Mouse (Mus musculus) embryonic facial prominence, embryonic 15.5 days (tissue): ENCODE data around the gene Rpia. TPM values are rescaled to one million over a fixed set of nuclear protein-coding genes. Genes with fewer than 3 reads are reported as not detected.
A peak's percentile ranks its signal among the peaks of the same experiment; 100 is the strongest.

Experiments
- ATAC-seq: fragments of 200-750 bp; cut with Nextera tagmentation; 2 replicates; pipeline ENCODE4 v1.8.0; 2017; ENCODE audit warnings: low read depth, moderate TSS enrichment; ENCODE audit not compliant: insufficient number of reproducible peaks, low FRiP score, low TSS enrichment
- H3K27ac ChIP-seq: fragments of 300-500 bp; sonication (generic); replicated peaks from 2 replicates; pipeline ENCODE4 v1.5.1; 2015; ENCODE audit warnings: mild to moderate bottlenecking, inconsistent platforms
- H3K27me3 ChIP-seq: fragments of 300-500 bp; sonication (generic); 2 replicates; pipeline ENCODE4 v1.6.1; 2015; ENCODE audit warnings: inconsistent platforms
- H3K36me3 ChIP-seq: fragments of 300-500 bp; sonication (generic); 2 replicates; pipeline ENCODE4 v1.6.1; 2015; ENCODE audit warnings: mild to moderate bottlenecking, inconsistent platforms
- H3K4me1 ChIP-seq: fragments of 300-500 bp; sonication (generic); 2 replicates; pipeline ENCODE4 v1.6.1; 2015; ENCODE audit warnings: inconsistent platforms
- H3K4me2 ChIP-seq: fragments of 300-500 bp; sonication (generic); replicated peaks from 2 replicates; pipeline ENCODE4 v1.6.1; 2015; ENCODE audit warnings: mild to moderate bottlenecking, inconsistent platforms
- H3K4me3 ChIP-seq: fragments of 300-500 bp; sonication (generic); replicated peaks from 2 replicates; pipeline ENCODE4 v1.5.1; 2015; ENCODE audit warnings: mild to moderate bottlenecking, inconsistent platforms
- H3K9ac ChIP-seq: fragments of 300-500 bp; sonication (generic); 2 replicates; pipeline ENCODE4 v1.6.1; 2015; ENCODE audit warnings: inconsistent platforms
- H3K9me3 ChIP-seq: fragments of 300-500 bp; sonication (generic); replicated peaks from 2 replicates; pipeline ENCODE4 v1.6.1; 2016; ENCODE audit warnings: inconsistent platforms
- WGBS: fragments of 180-500 bp; shearing (Covaris S2); methylation state at CpG from one replicate; pipeline ENCODE4 v1.1.7; 2015; 5-methylcytosine and 5-hydroxymethylcytosine counted together
- polyA plus RNA-seq: library from polyadenylated mRNA; unstranded; fragments of >200 nt; fragmentation: Nextera tagmentation; extraction: Ambion mirVana; gene quantifications from 2 replicates; pipeline ENCODE4 v1.2.1, GENCODE M21; 2015

Gene Rpia
- polyA plus RNA-seq, 1 experiment from 2014 or later = 3.2 TPM

DNA sequence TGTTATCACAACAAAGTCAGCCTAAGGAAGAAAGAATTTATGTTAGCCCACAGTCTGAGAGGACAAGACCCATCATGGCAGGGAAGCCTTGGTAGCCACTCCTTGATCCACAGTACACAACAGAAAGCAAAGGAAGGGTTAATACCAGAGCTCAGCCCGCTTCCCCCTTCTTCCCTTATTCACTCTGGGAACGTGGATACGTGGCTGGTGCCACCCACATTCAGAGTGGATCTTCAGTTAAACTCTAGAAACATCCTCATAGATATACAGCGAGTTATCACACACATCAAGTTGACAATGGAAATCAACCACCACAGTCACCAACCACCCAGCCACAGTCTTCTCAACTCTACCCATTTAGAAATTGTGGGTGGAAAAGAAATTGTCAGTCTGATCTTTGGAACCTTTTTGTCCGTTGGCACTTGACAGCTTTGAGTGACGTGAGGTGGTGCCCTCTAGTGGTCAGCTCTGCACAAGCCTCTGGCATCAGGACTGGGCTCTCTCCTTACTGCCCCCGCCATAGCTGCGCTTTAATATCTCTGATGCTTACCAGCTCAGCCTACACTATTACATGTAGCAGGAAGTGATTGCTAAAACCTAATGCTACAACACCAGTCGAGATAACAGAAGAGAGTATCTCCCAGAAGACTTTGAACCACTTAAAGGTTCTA, 5.7 kb upstream of the Rpia start:
- Histone ChIP-seq H3K4me3 (no peak overlapping the region), H3K27me3 (no peaks in the 10 kb centered on the region), H3K36me3 (no peaks in the 10 kb centered on the region), H3K4me2 (no peak overlapping the region), H3K9me3 (no peaks in the 10 kb centered on the region), H3K27ac (no peak overlapping the region), H3K4me1 (peaks cover 7% of the 10 kb centered on the region; the same call in 1 of the 2 replicates), H3K9ac (no peak overlapping the region)
- ATAC-seq = no peak; the same call in 1 of the 2 replicates
- 17% methylated on average over 9 of the region's 9 CpGs for WGBS

DNA sequence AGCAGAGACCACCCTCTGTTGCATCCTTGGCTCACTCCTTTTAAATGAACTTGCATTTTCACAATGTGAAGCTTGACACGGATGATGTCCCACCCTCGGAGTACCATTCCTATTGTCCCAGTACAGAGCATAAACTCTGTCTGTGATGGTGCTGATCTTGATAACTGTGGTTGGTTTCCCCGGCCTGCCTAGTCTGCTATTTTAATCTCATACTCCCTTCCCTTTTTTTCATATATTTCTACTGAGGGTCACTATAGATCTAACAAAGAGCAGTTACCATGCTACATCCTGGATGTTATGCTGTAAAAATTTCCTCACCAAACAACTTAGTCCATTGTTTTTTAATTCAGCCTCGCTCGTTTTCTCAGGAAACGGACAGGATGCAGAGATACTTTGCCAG, 4.9 kb upstream of the Rpia start:
- ATAC-seq = no peak
- Histone ChIP-seq H3K27me3 (no peaks in the 10 kb centered on the region), H3K9ac (no peak overlapping the region), H3K4me1 (peaks cover 8% of the 10 kb centered on the region; the same call in 1 of the 2 replicates), H3K9me3 (no peaks in the 10 kb centered on the region), H3K36me3 (no peaks in the 10 kb centered on the region), H3K4me2 (no peak overlapping the region), H3K27ac (no peak overlapping the region; the same call in 1 of the 2 replicates), H3K4me3 (no peak overlapping the region)
- WGBS = 76% methylated on average over 6 of the region's 6 CpGs

DNA sequence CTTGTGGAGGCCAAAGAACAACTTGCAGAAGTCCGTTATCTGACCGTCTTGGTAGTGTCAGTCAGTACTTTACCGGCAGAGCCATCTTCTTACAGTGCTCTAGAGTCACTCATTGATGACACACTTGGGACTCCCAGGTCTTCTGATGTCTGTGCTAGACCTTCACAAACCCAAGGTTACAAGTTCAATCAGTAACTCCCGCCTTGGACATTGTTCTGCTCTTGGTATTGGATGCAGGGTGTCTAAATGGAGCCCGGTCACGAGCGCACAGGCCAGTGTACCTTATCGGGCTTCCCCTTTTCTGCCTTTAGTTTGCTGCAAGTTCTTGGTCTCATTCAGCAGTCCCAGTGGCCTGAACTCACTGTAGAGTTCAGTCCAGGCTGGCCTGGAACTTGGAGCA, 612 bp upstream of the Rpia start:
- Histone ChIP-seq H3K36me3 (no peaks in the 10 kb centered on the region), H3K4me2 (peak overlapping the region; percentile 80), H3K4me1 (peaks cover 24% of the 10 kb centered on the region), H3K27ac (no peak overlapping the region), H3K4me3 (peak overlapping the region; percentile 78), H3K27me3 (no peaks in the 10 kb centered on the region), H3K9me3 (no peaks in the 10 kb centered on the region), H3K9ac (0 out of 2 replicates have a peak overlapping the region, but pooled peaks have one; percentile 26)
- no peak for ATAC-seq
- WGBS = 39% methylated on average over 8 of the region's 8 CpGs

DNA sequence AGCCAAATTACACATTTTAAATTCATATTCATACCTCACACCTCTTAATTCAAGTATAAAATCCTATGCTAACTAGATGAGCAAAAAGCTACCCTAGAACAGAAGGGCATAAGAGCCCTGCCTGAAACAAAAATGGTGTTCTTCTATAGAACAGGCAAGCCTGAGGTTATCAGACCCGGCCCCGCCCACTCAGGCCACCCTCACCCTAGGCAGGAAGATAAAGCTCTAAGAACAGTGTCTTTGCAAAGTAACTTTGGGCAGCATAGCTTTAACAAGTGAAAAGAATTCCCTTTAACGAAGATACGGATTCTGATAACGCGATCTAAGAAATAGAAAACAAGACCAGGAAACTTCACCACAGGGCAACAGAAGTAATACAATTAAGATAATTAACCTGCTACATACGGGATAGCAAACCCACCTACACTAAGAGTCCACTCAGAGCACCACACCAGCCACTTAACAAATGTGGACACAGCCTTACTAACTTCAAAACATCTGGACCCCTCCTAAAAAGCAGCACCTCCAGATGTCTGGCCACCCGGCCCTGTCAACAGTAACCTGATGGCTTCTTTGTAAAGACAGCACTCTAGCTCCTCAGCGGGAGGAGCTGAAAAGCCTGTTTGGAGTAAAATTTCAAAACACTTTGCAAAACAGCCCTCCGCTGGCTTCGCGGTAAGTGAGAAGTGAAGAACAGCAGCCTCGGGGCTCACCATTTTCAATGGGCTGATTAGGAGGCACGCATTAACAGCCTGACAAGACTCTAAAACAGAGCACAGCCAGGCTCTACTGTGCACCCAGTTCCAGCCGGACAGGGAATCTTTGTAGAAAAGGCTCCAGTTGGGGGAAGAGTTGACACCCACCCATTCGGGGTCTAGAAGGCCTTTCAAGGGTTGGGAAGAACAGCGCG, 925 bp downstream of the Rpia start:
- no peaks in the 10 kb centered on the region for H3K9me3 ChIP-seq
- peaks cover 24% of the 10 kb centered on the region for H3K4me1 ChIP-seq
- WGBS = 6% methylated on average over 18 of the region's 18 CpGs
- no peaks in the 10 kb centered on the region for H3K27me3 ChIP-seq
- no peak for ATAC-seq
- peak overlapping the region; percentile 64 for H3K9ac ChIP-seq
- no peaks in the 10 kb centered on the region for H3K36me3 ChIP-seq
- peak overlapping the region; percentile 89 for H3K27ac ChIP-seq
- peak overlapping the region; percentile 78 for H3K4me3 ChIP-seq
- peak overlapping the region; percentile 80 for H3K4me2 ChIP-seq

DNA sequence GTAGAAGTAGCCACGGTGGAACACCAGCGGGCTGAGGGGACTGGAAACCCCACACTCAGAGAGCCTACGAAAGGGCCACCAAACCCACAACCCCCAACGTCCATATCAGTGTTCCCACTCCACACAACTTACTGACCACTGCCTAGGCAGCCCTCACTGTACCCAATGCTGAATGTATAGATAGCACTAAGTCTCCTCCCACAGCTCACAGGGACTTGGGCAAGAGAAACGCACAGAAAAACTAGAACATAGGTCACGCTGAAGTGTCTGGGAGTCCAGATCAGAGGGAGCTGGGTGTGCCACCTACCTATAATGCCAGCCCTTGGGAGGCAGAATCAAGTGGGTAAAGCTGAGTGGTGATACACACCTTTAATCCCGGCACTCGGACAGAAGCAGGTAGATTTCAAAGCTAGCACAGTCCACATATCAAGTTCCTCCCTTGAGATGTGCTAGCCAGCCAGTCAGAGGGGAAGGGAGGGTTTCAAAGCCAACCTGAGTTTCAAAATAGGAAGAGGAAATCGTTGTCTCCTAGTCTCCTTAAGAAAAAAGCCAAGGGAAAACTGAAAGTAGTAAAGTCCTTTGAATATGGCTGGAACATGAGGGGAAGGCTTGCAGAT, 1.9 kb downstream of the Rpia start:
- Histone ChIP-seq H3K36me3 (no peaks in the 10 kb centered on the region), H3K4me2 (peak overlapping the region; percentile 80; the same call in 1 of the 2 replicates), H3K27ac (no peak overlapping the region), H3K27me3 (no peaks in the 10 kb centered on the region), H3K9me3 (no peaks in the 10 kb centered on the region), H3K4me1 (peaks cover 24% of the 10 kb centered on the region), H3K4me3 (no peak overlapping the region), H3K9ac (no peak overlapping the region)
- ATAC-seq = no peak
- WGBS = 74% methylated on average over 9 of the region's 9 CpGs

DNA sequence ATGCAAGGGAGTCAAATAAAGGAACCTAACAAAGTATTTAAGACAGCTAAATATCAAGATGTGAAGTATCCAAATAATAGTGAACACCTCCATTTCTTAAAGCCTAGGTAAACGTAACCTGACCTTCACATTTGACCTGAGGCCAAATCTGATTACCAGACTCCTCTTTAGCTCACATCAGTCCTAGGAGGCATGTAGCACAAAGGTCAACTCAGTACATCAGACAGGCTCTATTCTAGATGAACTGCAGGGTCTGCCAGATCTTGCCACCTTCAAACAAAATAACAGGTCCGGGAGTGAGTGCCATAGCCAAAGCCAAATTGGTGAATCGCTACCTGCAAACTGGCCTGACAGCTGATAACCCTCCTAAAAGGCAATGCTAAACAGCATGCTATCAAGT, 2.9 kb downstream of the Rpia start:
- Histone ChIP-seq H3K4me2 (no peak overlapping the region), H3K9me3 (no peaks in the 10 kb centered on the region), H3K4me3 (no peak overlapping the region), H3K27me3 (no peaks in the 10 kb centered on the region), H3K27ac (no peak overlapping the region), H3K4me1 (peaks cover 24% of the 10 kb centered on the region), H3K36me3 (no peaks in the 10 kb centered on the region), H3K9ac (no peak overlapping the region)
- WGBS = 93% methylated on average over 3 of the region's 3 CpGs
- ATAC-seq = no peak

DNA sequence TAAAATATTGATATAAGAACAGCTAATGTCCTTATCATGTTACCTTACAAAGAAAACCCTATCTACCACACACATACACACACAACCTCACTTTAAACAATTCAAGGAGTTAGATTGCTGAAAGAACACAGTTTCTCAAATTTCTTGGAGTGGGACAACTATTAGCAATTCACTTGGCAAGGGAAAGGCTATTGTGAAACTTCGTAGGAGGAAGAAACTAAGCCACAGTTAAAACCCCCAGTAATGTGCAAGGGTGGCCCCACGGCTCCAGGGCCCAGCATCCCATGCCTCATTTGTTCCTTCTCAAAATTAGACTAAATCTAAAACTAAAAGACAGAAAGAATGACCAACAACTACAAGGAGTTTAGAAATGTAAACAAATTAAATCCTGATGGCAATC, 4.5 kb downstream of the Rpia start:
- no peak overlapping the region for H3K4me3 ChIP-seq
- no peak for ATAC-seq
- WGBS = 54% methylated on average over 2 of the region's 2 CpGs
- 0 out of 2 replicates have a peak, but pooled peaks cover 6% of the 10 kb centered on the region for H3K36me3 ChIP-seq
- 0 out of 2 replicates have a peak overlapping the region, but pooled peaks have one; percentile 22 for H3K27ac ChIP-seq
- no peak overlapping the region for H3K9ac ChIP-seq
- peaks cover 16% of the 10 kb centered on the region for H3K4me1 ChIP-seq
- no peak overlapping the region for H3K4me2 ChIP-seq
- no peaks in the 10 kb centered on the region for H3K27me3 ChIP-seq
- no peaks in the 10 kb centered on the region for H3K9me3 ChIP-seq

DNA sequence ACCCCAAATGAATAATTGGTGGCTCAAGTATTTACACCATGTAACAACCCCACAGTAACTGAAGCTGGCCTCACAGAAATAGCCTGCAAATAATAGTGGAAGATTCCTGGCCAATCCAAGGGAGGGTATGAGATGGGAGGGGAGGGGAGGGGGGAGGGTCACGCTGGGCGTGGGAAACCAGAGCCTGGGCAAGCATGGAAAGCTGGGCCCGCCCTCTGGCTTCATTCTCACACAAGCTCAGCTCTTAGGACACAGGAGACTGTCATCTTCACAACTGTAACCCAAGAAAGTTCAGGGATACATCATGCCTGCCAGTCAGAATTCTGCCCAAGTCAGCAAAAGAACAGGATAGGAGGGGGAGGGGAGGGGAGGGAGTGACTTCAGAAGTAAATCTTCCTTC, 6.2 kb downstream of the Rpia start:
- H3K27ac ChIP-seq = no peak overlapping the region
- no peak overlapping the region for H3K4me2 ChIP-seq
- H3K9me3 ChIP-seq = no peaks in the 10 kb centered on the region
- H3K36me3 ChIP-seq = 0 out of 2 replicates have a peak, but pooled peaks cover 6% of the 10 kb centered on the region
- H3K4me1 ChIP-seq = peaks cover 11% of the 10 kb centered on the region
- no peak overlapping the region for H3K9ac ChIP-seq
- H3K27me3 ChIP-seq = no peaks in the 10 kb centered on the region
- no peak overlapping the region for H3K4me3 ChIP-seq
- no peak for ATAC-seq
- WGBS = 56% methylated on average over 3 of the region's 3 CpGs

DNA sequence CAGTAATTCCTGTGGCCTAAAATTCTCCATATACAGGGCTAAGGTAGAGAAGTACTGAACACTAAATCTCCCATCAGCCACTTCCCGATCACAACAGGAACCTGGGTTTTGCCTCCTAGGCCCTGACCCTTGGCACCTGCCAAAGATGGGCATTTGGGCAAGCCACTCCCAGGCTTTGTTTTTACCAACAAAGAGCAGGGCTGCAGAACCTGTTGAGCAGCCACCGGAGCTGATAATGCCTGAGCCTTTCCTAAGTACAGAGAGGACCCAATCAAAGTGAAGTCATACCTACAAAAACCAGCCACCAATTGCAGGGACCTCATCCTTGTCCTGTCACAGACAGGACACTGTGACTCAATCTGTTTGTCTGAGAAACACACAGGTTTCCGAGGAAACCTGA, 7.2 kb downstream of the Rpia start:
- no peak for ATAC-seq
- Histone ChIP-seq H3K4me3 (no peak overlapping the region), H3K27ac (no peak overlapping the region), H3K9ac (no peak overlapping the region), H3K4me1 (0 out of 2 replicates have a peak, but pooled peaks cover under 1% of the 10 kb centered on the region), H3K27me3 (no peaks in the 10 kb centered on the region), H3K9me3 (no peaks in the 10 kb centered on the region), H3K4me2 (no peak overlapping the region), H3K36me3 (0 out of 2 replicates have a peak, but pooled peaks cover 6% of the 10 kb centered on the region)
- 74% methylated on average over 3 of the region's 3 CpGs for WGBS

- ATAC-seq = no peak
- no peaks in the 10 kb centered on the region for H3K27me3 ChIP-seq
- no peak overlapping the region for H3K4me2 ChIP-seq
- H3K9ac ChIP-seq = no peak overlapping the region
- H3K27ac ChIP-seq = no peak overlapping the region
- H3K9me3 ChIP-seq = no peaks in the 10 kb centered on the region
- H3K4me1 ChIP-seq = no peaks in the 10 kb centered on the region
- WGBS = 81% methylated on average over 2 of the region's 2 CpGs
- no peak overlapping the region for H3K4me3 ChIP-seq
- H3K36me3 ChIP-seq = 0 out of 2 replicates have a peak, but pooled peaks cover 6% of the 10 kb centered on the region
These were observed 10.7 kb downstream of the Rpia start for GRCm38 (mm10) chr6:70781336-70781735.

DNA sequence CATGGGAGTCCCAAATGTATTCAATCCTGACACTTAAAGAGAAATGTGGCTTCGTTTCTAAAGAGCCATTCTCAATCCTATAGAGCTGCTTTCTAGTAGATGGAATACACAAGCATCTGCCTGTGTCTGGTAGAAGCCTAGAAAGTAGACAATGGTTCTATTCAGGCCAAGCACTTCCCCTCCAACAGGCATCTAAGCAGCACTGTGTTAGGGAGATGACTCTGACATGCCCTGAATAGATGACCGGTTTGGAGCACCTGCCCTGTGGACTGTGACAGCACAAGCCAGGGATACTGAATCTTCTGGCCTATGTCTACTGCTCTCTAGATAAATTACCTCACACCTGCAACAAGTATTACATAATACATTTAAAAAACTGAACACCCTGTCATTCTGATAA, 17.7 kb downstream of the Rpia start:
- Histone ChIP-seq H3K4me2 (no peak overlapping the region), H3K4me1 (no peaks in the 10 kb centered on the region), H3K9ac (no peak overlapping the region), H3K4me3 (no peak overlapping the region), H3K9me3 (no peaks in the 10 kb centered on the region), H3K27ac (no peak overlapping the region), H3K27me3 (no peaks in the 10 kb centered on the region), H3K36me3 (peaks cover 40% of the 10 kb centered on the region)
- ATAC-seq = no peak
- WGBS = 46% methylated on average over 2 of the region's 2 CpGs
